Mouse (Mus musculus) bone marrow, adult 2 months (tissue): ENCODE results near the gene Cd83. TPM values are rescaled to one million over a fixed set of nuclear protein-coding genes. Genes with fewer than 3 reads are reported as not detected.
A peak's percentile ranks its signal among the peaks of the same experiment; 100 is the strongest.

Experiments
- H3K27ac ChIP-seq: fragments of 200-500 bp; 2 replicates; pipeline ENCODE4 v1.5.1; 2012; ENCODE audit warnings: low read depth, mild to moderate bottlenecking, control low read depth, inconsistent platforms, low read length; ENCODE audit not compliant: control insufficient read depth, poor library complexity, insufficient read depth
- H3K4me1 ChIP-seq: fragments of 200-500 bp; 2 replicates; pipeline ENCODE4 v1.6.1; 2011; ENCODE audit warnings: low read length; ENCODE audit not compliant: control insufficient read depth, insufficient read depth
- H3K4me3 ChIP-seq: fragments of 200-500 bp; replicated peaks from 2 replicates; pipeline ENCODE3; 2011; ENCODE audit warnings: mild to moderate bottlenecking, low read depth, low read length, control low read depth; ENCODE audit not compliant: control insufficient read depth
- CTCF ChIP-seq: fragments of 200-500 bp; IDR thresholded peaks from 2 replicates; pipeline ENCODE4 v1.5.1; 2011; ENCODE audit warnings: low read length, control low read depth; ENCODE audit not compliant: control insufficient read depth, insufficient read depth
- POLR2A ChIP-seq: fragments of 200-500 bp; IDR thresholded peaks from 2 replicates; pipeline ENCODE4 v1.6.1; 2011; ENCODE audit warnings: low read depth, mild to moderate bottlenecking, control low read depth, low read length, borderline replicate concordance; ENCODE audit not compliant: control insufficient read depth
- WGBS: fragments of 180-500 bp; shearing (Covaris S2); methylation state at CpG from one replicate; pipeline ENCODE4 v1.1.7; 2018; 5-methylcytosine and 5-hydroxymethylcytosine counted together
- polyA plus RNA-seq: library from polyadenylated mRNA; stranded (reverse); fragments of >200 nt; gene quantifications from 2 replicates; pipeline ENCODE4 v1.2.4, GENCODE M21; 2011; ENCODE audit warnings: low replicate concordance; ENCODE audit not compliant: missing spikeins, insufficient read depth, insufficient read length

Gene Cd83
- polyA plus RNA-seq, 1 experiment = 5.8 TPM

GRCm38 (mm10) chr13:43766786-43767680 lies 17.5 kb upstream of the Cd83 start:
- H3K4me3 ChIP-seq = no peak overlapping the region
- TF ChIP-seq CTCF (no peak), POLR2A (no peak)
- H3K27ac ChIP-seq = peak overlapping the region; percentile 11; the same call in 1 of the 2 replicates
- WGBS = 77% methylated on average over 7 of the region's 7 CpGs
- H3K4me1 ChIP-seq = peaks cover 1% of the 10 kb centered on the region

GRCm38 (mm10) chr13:43773020-43773419 lies 11.6 kb upstream of the Cd83 start:
- 92% methylated on average over 6 of the region's 6 CpGs for WGBS
- no peak for TF ChIP-seq POLR2A
- no peak for TF ChIP-seq CTCF
- Histone ChIP-seq H3K4me3 (no peak overlapping the region), H3K4me1 (no peaks in the 10 kb centered on the region; the same call in 1 of the 2 replicates), H3K27ac (no peak overlapping the region)

GRCm38 (mm10) chr13:43773965-43774566 lies 10.5 kb upstream of the Cd83 start:
- Histone ChIP-seq H3K4me1 (no peaks in the 10 kb centered on the region; the same call in 1 of the 2 replicates), H3K4me3 (no peak overlapping the region), H3K27ac (no peak overlapping the region)
- WGBS = 46% methylated on average over 15 of the region's 15 CpGs
- TF ChIP-seq CTCF (no peak), POLR2A (no peak)

GRCm38 (mm10) chr13:43774605-43775426 lies 9.8 kb upstream of the Cd83 start:
- 60% methylated on average over 13 of the region's 13 CpGs for WGBS
- H3K27ac ChIP-seq = no peak overlapping the region
- H3K4me1 ChIP-seq = no peaks in the 10 kb centered on the region; the same call in 1 of the 2 replicates
- H3K4me3 ChIP-seq = no peak overlapping the region
- no peak for TF ChIP-seq POLR2A
- no peak for TF ChIP-seq CTCF

GRCm38 (mm10) chr13:43775427-43775733 lies 9.2 kb upstream of the Cd83 start:
- H3K27ac ChIP-seq = no peak overlapping the region
- no peak for TF ChIP-seq CTCF
- no peak for TF ChIP-seq POLR2A
- WGBS = 31% methylated on average over 2 of the region's 2 CpGs
- no peak overlapping the region for H3K4me3 ChIP-seq
- no peaks in the 10 kb centered on the region; the same call in 1 of the 2 replicates for H3K4me1 ChIP-seq

GRCm38 (mm10) chr13:43777321-43778002 lies 7.1 kb upstream of the Cd83 start:
- 48% methylated on average over 9 of the region's 9 CpGs for WGBS
- Histone ChIP-seq H3K27ac (no peak overlapping the region), H3K4me1 (no peaks in the 10 kb centered on the region; the same call in 1 of the 2 replicates), H3K4me3 (no peak overlapping the region)
- no peak for TF ChIP-seq POLR2A
- TF ChIP-seq CTCF = no peak

- no peak overlapping the region for H3K27ac ChIP-seq
- TF ChIP-seq CTCF = no peak
- TF ChIP-seq POLR2A = no peak
- H3K4me1 ChIP-seq = no peaks in the 10 kb centered on the region; the same call in 1 of the 2 replicates
- 27% methylated on average over 6 of the region's 6 CpGs for WGBS
- H3K4me3 ChIP-seq = no peak overlapping the region
Observed at GRCm38 (mm10) chr13:43778021-43778649, 6.4 kb upstream of the Cd83 start.
